Mouse (Mus musculus) ES-Bruce4 (cell line): ENCODE measurements around the gene Plce1. TPM values are rescaled to one million over a fixed set of nuclear protein-coding genes. Genes with fewer than 3 reads are reported as not detected.

Source experiments
- H3K27ac ChIP-seq: 2 replicates; pipeline ENCODE4 v1.5.1; 2012; ENCODE audit warnings: low read length, inconsistent platforms; ENCODE audit not compliant: insufficient read depth
- H3K27me3 ChIP-seq: 2 replicates; pipeline ENCODE4 v1.6.1; 2012; ENCODE audit warnings: mild to moderate bottlenecking, low read length, inconsistent platforms; ENCODE audit not compliant: control insufficient read depth, poor library complexity, insufficient read depth, severe bottlenecking
- H3K36me3 ChIP-seq: 2 replicates; pipeline ENCODE4 v1.6.1; 2012; ENCODE audit warnings: inconsistent platforms, mild to moderate bottlenecking, low read length, moderate library complexity; ENCODE audit not compliant: control insufficient read depth, poor library complexity, insufficient read depth, severe bottlenecking
- H3K4me1 ChIP-seq: one replicate; pipeline ENCODE4 v1.8.1; 2011; ENCODE audit warnings: low read length; ENCODE audit not compliant: control insufficient read depth, insufficient read depth
- H3K4me3 ChIP-seq: 2 replicates; pipeline ENCODE4 v1.5.1; 2011; ENCODE audit warnings: low read depth, mild to moderate bottlenecking, low read length
- H3K9ac ChIP-seq: 2 replicates; pipeline ENCODE4 v1.6.1; 2012; ENCODE audit warnings: low read depth, mild to moderate bottlenecking, inconsistent platforms; ENCODE audit not compliant: poor library complexity, severe bottlenecking
- H3K9me3 ChIP-seq: replicated peaks from 2 replicates; pipeline ENCODE4 v1.6.1; 2012; ENCODE audit warnings: mild to moderate bottlenecking, low read length, inconsistent platforms; ENCODE audit not compliant: control insufficient read depth, poor library complexity, insufficient read depth, severe bottlenecking
- CTCF ChIP-seq: IDR thresholded peaks from one replicate; pipeline ENCODE4 v1.8.1; 2011; ENCODE audit warnings: low read depth, low read length
- EP300 ChIP-seq: IDR thresholded peaks from 2 replicates; pipeline ENCODE4 v1.6.1; 2011; ENCODE audit warnings: low read depth, low read length; ENCODE audit not compliant: insufficient read depth
- POLR2A ChIP-seq: IDR thresholded peaks from one replicate; pipeline ENCODE4 v1.8.1; 2011; ENCODE audit warnings: low read length; ENCODE audit not compliant: insufficient read depth
- polyA plus RNA-seq: library from polyadenylated mRNA; stranded (reverse); fragments of >200 nt; gene quantifications from 2 replicates; pipeline ENCODE4 v1.2.4, GENCODE M21; 2011; ENCODE audit warnings: low read depth; ENCODE audit not compliant: missing spikeins, insufficient read depth, insufficient read length

The Plce1 gene
- polyA plus RNA-seq, 1 experiment = 3.7 TPM

GRCm38 (mm10) chr19:38679520-38679919 is 198.6 kb downstream of the Plce1 start:
- no peaks in the 10 kb centered on the region for H3K36me3 ChIP-seq
- H3K4me1 ChIP-seq = no peaks in the 10 kb centered on the region
- H3K9ac ChIP-seq = no peak overlapping the region
- H3K9me3 ChIP-seq = no peaks in the 10 kb centered on the region
- H3K27me3 ChIP-seq = no peaks in the 10 kb centered on the region
- no peak overlapping the region for H3K4me3 ChIP-seq
- H3K27ac ChIP-seq = no peak overlapping the region
- TF ChIP-seq POLR2A (no peak), CTCF (no peak), EP300 (no peak)

DNA sequence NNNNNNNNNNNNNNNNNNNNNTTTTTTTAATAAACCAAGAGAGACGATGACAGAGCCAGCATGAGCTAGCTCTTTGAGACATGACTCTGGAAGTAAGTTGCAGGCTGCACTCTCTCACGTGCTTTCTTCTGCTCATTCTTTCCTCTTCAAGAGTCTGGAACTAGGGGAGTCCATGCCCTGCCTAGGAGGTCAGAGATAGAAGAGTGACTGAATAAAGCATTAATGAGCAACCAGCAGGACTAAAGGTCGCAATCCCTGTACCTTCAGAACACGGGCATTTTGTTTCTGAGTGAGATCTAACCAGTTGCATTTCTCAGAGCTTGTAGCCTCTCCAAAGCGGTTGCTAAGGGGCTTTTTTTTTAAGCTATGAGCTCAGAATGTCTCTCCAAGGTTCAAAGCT is 206.4 kb downstream of the Plce1 start:
- H3K4me3 ChIP-seq = no peak overlapping the region
- H3K27me3 ChIP-seq = no peaks in the 10 kb centered on the region
- no peak overlapping the region for H3K9ac ChIP-seq
- H3K9me3 ChIP-seq = no peaks in the 10 kb centered on the region
- H3K27ac ChIP-seq = no peak overlapping the region
- TF ChIP-seq CTCF (no peak), POLR2A (no peak), EP300 (no peak)
- H3K4me1 ChIP-seq = peaks cover 6% of the 10 kb centered on the region
- no peaks in the 10 kb centered on the region for H3K36me3 ChIP-seq

GRCm38 (mm10) chr19:38688741-38689507 is 208.0 kb downstream of the Plce1 start:
- no peaks in the 10 kb centered on the region for H3K27me3 ChIP-seq
- no peak overlapping the region for H3K4me3 ChIP-seq
- peaks cover 6% of the 10 kb centered on the region for H3K4me1 ChIP-seq
- no peaks in the 10 kb centered on the region for H3K36me3 ChIP-seq
- TF ChIP-seq EP300 (peak; percentile 52; the same call in 1 of the 2 replicates), CTCF (no peak)
- H3K9me3 ChIP-seq = no peaks in the 10 kb centered on the region
- peak overlapping the region; percentile 23; the same call in 1 of the 2 replicates for H3K27ac ChIP-seq
- no peak overlapping the region for H3K9ac ChIP-seq

DNA sequence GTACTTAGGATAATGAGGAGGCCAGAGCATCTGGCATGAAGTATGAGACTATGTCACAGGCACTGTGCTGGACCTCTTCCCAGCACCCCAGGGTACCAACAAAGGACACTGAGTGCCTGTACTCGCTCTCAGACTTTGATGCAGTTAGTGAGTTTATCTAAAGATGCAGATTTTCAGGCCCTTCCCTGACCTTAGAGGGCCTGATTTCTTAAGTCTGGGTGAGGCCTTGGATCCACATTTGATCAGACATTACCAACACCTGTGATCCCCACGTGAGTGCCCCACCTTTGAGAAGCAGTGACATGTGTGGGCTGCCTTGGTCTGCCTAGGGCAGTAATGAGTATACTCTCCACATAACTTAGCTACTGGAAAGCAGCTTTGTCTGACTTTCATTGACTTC is 209.4 kb downstream of the Plce1 start:
- Histone ChIP-seq H3K4me1 (peaks cover 6% of the 10 kb centered on the region), H3K27ac (no peak overlapping the region), H3K36me3 (no peaks in the 10 kb centered on the region), H3K4me3 (no peak overlapping the region), H3K9ac (no peak overlapping the region), H3K9me3 (no peaks in the 10 kb centered on the region), H3K27me3 (no peaks in the 10 kb centered on the region)
- no peak for TF ChIP-seq POLR2A
- TF ChIP-seq CTCF = no peak
- no peak for TF ChIP-seq EP300

GRCm38 (mm10) chr19:38691533-38691932 is 210.6 kb downstream of the Plce1 start:
- Histone ChIP-seq H3K9me3 (no peaks in the 10 kb centered on the region), H3K4me1 (peaks cover 6% of the 10 kb centered on the region), H3K9ac (no peak overlapping the region), H3K27me3 (no peaks in the 10 kb centered on the region), H3K27ac (no peak overlapping the region), H3K4me3 (no peak overlapping the region), H3K36me3 (no peaks in the 10 kb centered on the region)
- TF ChIP-seq EP300 (no peak), POLR2A (no peak)

DNA sequence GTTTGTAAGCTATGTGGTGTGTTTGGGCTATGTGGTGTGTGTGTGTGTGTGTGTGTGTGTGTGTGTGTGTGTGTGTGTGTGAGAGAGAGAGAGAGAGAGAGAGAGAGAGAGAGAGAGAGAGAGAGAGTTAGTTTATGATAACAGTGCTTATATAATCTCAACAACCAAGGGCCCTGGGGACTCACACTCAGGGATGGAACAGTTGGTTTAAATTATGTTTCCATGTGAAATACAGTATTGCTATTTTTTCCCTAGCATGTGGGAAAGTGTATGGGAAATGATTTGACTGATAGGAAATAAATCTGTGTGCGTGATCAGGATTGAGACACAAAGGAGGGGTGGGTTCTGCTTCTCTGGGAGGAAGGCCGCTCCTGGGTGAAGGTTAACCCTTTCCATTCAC is 212.4 kb downstream of the Plce1 start:
- Histone ChIP-seq H3K9ac (no peak overlapping the region), H3K4me1 (peaks cover 4% of the 10 kb centered on the region), H3K27me3 (no peaks in the 10 kb centered on the region), H3K9me3 (no peaks in the 10 kb centered on the region), H3K4me3 (no peak overlapping the region), H3K27ac (no peak overlapping the region), H3K36me3 (no peaks in the 10 kb centered on the region)
- TF ChIP-seq CTCF (no peak), EP300 (no peak), POLR2A (no peak)
